11 mouse cellular contexts compared by ENCODE assay signal in the genomic region with DNA sequence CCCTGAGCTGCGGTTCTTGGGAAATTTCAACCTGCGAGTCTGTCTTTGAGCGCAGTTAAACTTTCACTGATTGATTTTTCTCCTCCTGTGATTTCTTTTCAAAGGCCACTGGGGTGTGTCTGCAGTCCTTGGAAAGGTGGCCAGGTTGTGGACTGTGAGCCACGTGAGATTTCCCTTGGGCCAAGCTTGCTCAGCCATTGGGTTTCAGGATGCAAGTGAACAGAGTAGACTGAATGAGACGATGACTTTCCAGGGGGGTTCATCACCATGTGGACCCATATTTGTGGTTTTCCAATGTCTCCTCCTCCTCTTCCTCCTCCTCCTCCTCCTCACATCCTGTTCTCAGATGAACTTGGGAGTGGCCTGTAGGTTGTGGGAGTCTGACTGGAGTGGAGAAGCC. TPM values are rescaled to one million over a fixed set of nuclear protein-coding genes. Genes with fewer than 3 reads are reported as not detected.
DNase-seq lines count a peak whose midpoint lies in the region; ATAC-seq and TF ChIP-seq lines count a peak whose summit lies in the region.
"Had no signal": no experiment of that assay in that cellular context is flagged by ENCODE, and none has a peak within 500 bp of the region (broad histone marks: within the 10 kb centered on the region; RNA-seq: fewer than 3 reads in every experiment).

No protein-coding gene starts in this region.

- H3K9ac ChIP-seq in hindbrain, embryonic 14.5 days, result peak overlapping the region; percentile 97
- H3K9ac ChIP-seq in midbrain, postnatal 0 days (replicated peaks; ENCODE audit: low read length, poor library complexity, severe bottlenecking), result no peak overlapping the region
- H3K9ac ChIP-seq in intestine, embryonic 15.5 days, result no peak overlapping the region
- H3K9ac ChIP-seq: limb, embryonic 12.5 days; stomach, embryonic 15.5 days had no signal

- H3K4me2 ChIP-seq in hindbrain, embryonic 14.5 days (replicated peaks), result peak overlapping the region; percentile 80
- peak overlapping the region; percentile 87 for H3K4me2 ChIP-seq in midbrain, postnatal 0 days (ENCODE audit: low read depth, low read length, poor library complexity, severe bottlenecking)
- H3K4me2 ChIP-seq in intestine, embryonic 15.5 days (replicated peaks), result no peak overlapping the region
- H3K4me2 ChIP-seq: limb, embryonic 12.5 days; stomach, embryonic 15.5 days had no signal

- peak overlapping the region; percentile 100 for H3K27ac ChIP-seq in layer of hippocampus, adult 2 months
- H3K27ac ChIP-seq in hindbrain, embryonic 14.5 days, result 0 out of 2 replicates have a peak overlapping the region, but pooled peaks have one; percentile 7
- no peak overlapping the region for H3K27ac ChIP-seq in midbrain, postnatal 0 days (ENCODE audit: low read depth, low read length)
- H3K27ac ChIP-seq in intestine, embryonic 15.5 days, result no peak overlapping the region
- H3K27ac ChIP-seq: limb, embryonic 12.5 days; macrophage; stomach, embryonic 15.5 days had no signal

- peaks cover 16% of the 10 kb centered on the region; the same call in 1 of the 2 replicates for H3K27me3 ChIP-seq in hindbrain, embryonic 14.5 days (ENCODE audit: control insufficient read depth, insufficient read depth, low read length)
- no peaks in the 10 kb centered on the region for H3K27me3 ChIP-seq in midbrain, postnatal 0 days (ENCODE audit: insufficient read depth, low read length)
- peaks cover 23% of the 10 kb centered on the region for H3K27me3 ChIP-seq in intestine, embryonic 15.5 days (replicated peaks)
- H3K27me3 ChIP-seq: stomach, embryonic 15.5 days had no signal

- peaks cover 29% of the 10 kb centered on the region for H3K36me3 ChIP-seq in hindbrain, embryonic 14.5 days (replicated peaks; ENCODE audit: control insufficient read depth, insufficient read depth)
- H3K36me3 ChIP-seq in midbrain, postnatal 0 days (ENCODE audit: insufficient read depth, low read length), result peaks cover 2% of the 10 kb centered on the region; the same call in 1 of the 2 replicates
- H3K36me3 ChIP-seq in intestine, embryonic 15.5 days, result no peaks in the 10 kb centered on the region

- peaks cover 56% of the 10 kb centered on the region for H3K4me1 ChIP-seq in hindbrain, embryonic 14.5 days (replicated peaks; ENCODE audit: control insufficient read depth, insufficient read depth, low read length)
- H3K4me1 ChIP-seq in midbrain, postnatal 0 days (ENCODE audit: insufficient read depth, low read length), result peaks cover 11% of the 10 kb centered on the region; the same call in 1 of the 2 replicates
- peaks cover 8% of the 10 kb centered on the region for H3K4me1 ChIP-seq in intestine, embryonic 15.5 days (replicated peaks)

- 76% methylated on average over 5 of the region's 5 CpGs for WGBS in hindbrain, embryonic 14.5 days
- WGBS in midbrain, postnatal 0 days, result 63% methylated on average over 5 of the region's 5 CpGs
- WGBS in intestine, embryonic 15.5 days, result 70% methylated on average over 5 of the region's 5 CpGs

- DNase-seq in cerebellum, postnatal 10 days, result peak; percentile 63 to 69
- DNase-seq in cerebellum, adult 9-11 months, result no peak
- no peak for DNase-seq in layer of hippocampus, adult 2 months (ENCODE audit: low spot score in 2 of 2)
- DNase-seq in layer of hippocampus, postnatal 25 days (ENCODE audit: extremely low spot score in 1 of 2, low spot score in 1 of 2), result no peak
- DNase-seq in hindbrain, embryonic 14.5 days (ENCODE audit: low spot score), result no peak
- no peak for DNase-seq in midbrain, postnatal 0 days (ENCODE audit: low spot score)

- H3K4me3 ChIP-seq in layer of hippocampus, adult 2 months, result peak overlapping the region; percentile 96
- peak overlapping the region; percentile 89 for H3K4me3 ChIP-seq in hindbrain, embryonic 14.5 days (replicated peaks; ENCODE audit: low read length)
- peak overlapping the region; percentile 61; the same call in 1 of the 2 replicates for H3K4me3 ChIP-seq in midbrain, postnatal 0 days (ENCODE audit: low read depth, low read length)
- no peak overlapping the region for H3K4me3 ChIP-seq in intestine, embryonic 15.5 days (replicated peaks)
- H3K4me3 ChIP-seq: limb, embryonic 12.5 days; stomach, embryonic 15.5 days had no signal

- TF ChIP-seq CTCF in layer of hippocampus, adult 2 months (conservative IDR thresholded peaks at IDR 0.05), result no peak
- TF ChIP-seq CTCF in midbrain, postnatal 0 days (IDR thresholded peaks at IDR 0.05), result no peak

- no peak for ATAC-seq in hindbrain, embryonic 14.5 days (ENCODE audit: low FRiP score)
- no peak for ATAC-seq in midbrain, postnatal 0 days (ENCODE audit: low FRiP score)
- ATAC-seq in intestine, embryonic 15.5 days, result no peak
- ATAC-seq in activated CD4-positive, CD25-positive, alpha-beta regulatory T cell, adult 4 months, result no peak

- H3K9me3 ChIP-seq in hindbrain, embryonic 14.5 days (ENCODE audit: control insufficient read depth, low read length), result no peaks in the 10 kb centered on the region
- no peaks in the 10 kb centered on the region for H3K9me3 ChIP-seq in midbrain, postnatal 0 days (ENCODE audit: low read length)
- H3K9me3 ChIP-seq in intestine, embryonic 15.5 days, result no peaks in the 10 kb centered on the region
- H3K9me3 ChIP-seq: limb, embryonic 12.5 days; stomach, embryonic 15.5 days had no signal

RNA-seq across cellular contexts. Expression of a gene that starts 59.0 kb away (rescaled TPM):
- total RNA-seq in layer of hippocampus, adult 2 months (2021), result 1 to 10 TPM; 3.1 to 3.9 TPM
- total RNA-seq in layer of hippocampus, postnatal 25 days (2021), result 1 to 10 TPM; 3.1 to 3.3 TPM
- 1.2 and 1.6 TPM in 2 replicates for polyA plus RNA-seq in hindbrain, embryonic 14.5 days (2014; fragmentation: Nextera tagmentation; extraction: Ambion mirVana)
- total RNA-seq in midbrain, postnatal 0 days (2014; rRNA removed), result 1.6 TPM in 2 replicates
- 0.86 and 2.8 TPM in 2 replicates for polyA plus RNA-seq in midbrain, postnatal 0 days (2015; fragmentation: Nextera tagmentation; extraction: Ambion mirVana)
- polyA plus RNA-seq in intestine, embryonic 15.5 days (2015; fragmentation: Nextera tagmentation; extraction: Ambion mirVana), result 18.2 and 19.5 TPM in 2 replicates
- polyA plus RNA-seq in activated CD4-positive, CD25-positive, alpha-beta regulatory T cell, adult 4 months (2017; shearing (Covaris generic)), result under 1 TPM in 1 of 2 experiments, not detected in 1; 0.09 TPM
- polyA plus RNA-seq: macrophage had no signal

Comparison
In these comparisons a context has a peak if more than half of its experiments do, and no peak if none do; other contexts are left out.
1. DNase-seq: peak in cerebellum, postnatal 10 days (2 of 2); none in cerebellum, adult 9-11 months (single experiment), layer of hippocampus, adult 2 months (0 of 2), layer of hippocampus, postnatal 25 days (0 of 2), hindbrain, embryonic 14.5 days (single experiment) and midbrain, postnatal 0 days (single experiment).
2. H3K27ac ChIP-seq: peak in layer of hippocampus, adult 2 months (single experiment) and hindbrain, embryonic 14.5 days (single experiment); none in midbrain, postnatal 0 days (single experiment) and intestine, embryonic 15.5 days (single experiment).